Mouse (Mus musculus): ENCODE measurements at regions not wholly inside any gene's neighbourhood (a gene's known extent, or its start where the extent isn't known, plus 50 kb on each side); places are given as distances from the start of the nearest gene placed in this dataset.

DNA sequence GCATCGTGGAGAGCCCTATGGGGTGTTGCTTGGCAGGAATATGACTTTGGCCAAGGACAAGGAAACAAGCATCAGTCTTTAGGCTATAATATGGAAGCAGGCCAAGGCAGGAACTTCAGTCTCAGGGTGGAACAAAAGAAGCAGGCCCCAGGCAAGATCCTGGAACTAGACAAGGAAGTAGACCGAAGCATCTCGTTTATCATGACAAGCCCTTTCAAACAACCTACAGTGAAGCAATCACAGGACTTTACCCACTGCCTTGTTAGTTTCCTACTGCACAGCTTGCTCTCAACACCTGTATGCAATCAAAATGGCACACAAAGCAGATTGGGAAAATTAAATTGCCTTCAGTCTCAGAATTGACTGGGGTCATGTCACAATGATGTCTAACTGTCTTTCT is 163.2 kb upstream of the Gulp1 start:
- DNase-seq (ENCODE audit: low spot score) = no peak

DNA sequence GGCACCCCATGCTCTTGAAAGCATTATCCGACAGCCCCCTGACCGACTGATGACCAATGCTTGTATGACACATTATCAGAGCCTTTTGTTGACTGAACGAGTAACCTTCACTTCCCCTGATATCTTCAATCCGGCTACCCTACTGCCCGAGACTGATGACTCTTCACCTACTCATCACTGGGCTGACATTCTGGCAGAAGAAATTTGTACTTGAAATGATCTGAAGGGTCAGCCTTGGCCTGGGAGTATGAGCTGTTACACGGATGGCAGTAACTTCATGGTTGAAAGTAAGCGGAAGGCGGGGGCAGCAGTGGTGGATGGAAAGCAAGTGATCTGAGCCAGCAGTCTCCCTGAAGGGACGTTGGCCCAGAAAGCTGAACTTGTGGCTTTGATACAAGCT is 159.2 kb upstream of the Gulp1 start:
- DNase-seq (ENCODE audit: low spot score) = no peak

DNA sequence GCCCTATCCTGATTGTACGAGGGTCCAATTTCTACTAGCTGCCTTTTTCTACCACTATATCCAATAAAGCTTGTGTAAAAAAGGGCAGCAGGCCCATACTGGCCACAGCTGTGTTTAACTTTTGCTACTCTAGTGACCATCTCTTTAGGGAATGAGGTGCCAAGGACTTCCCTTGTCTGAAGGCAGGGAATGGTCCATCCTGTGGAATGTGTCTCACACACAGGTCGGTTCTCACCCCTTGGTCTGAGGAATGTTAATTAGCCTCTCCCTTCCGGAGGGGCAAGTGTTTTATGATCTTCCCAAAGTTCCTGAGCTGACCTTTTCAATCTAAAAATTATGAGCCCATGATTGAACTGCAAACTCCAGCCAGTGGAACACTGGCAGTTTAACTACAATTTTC is 155.8 kb upstream of the Gulp1 start:
- no peak for DNase-seq (ENCODE audit: low spot score)

DNA sequence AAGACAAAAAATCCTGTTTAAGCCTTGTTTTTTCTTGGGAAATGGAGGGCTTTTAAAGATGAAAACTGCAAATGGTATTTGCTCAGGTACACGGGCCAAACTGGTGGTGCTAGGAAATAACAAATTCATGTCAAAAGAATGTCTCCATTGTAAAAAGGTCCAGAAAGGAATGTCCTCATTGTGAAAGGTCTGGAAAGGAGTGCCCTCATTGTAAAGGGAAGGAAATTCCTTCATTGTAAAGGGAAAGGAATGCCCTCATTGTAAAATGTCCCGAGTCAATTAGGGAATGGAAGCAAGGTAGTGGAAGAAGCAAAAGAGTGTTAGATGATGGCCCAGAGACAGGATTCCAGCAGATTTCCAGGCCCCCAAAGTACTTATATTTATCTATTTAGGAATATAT is 153.2 kb upstream of the Gulp1 start:
- no peak for DNase-seq (ENCODE audit: low spot score)

DNA sequence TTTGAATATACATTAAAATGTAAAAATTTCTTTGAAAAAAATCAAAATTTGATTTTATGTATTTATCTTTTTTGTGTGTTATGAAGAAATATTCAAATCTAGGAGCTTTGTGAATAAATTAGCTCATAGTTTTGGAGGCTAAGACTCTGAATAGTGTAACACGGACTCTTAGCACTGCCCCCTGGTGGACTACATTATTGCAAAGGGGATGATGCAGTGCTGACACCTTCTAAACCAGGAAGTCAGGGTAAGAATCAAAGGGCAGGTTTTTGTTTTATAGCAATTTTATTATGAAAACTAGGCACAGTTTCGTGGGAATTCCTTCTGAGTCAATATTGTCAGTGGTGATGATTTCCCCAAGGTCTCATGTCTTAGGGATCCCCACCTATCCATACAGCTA is 113.5 kb upstream of the Gulp1 start:
- peak; percentile 18 for DNase-seq (ENCODE audit: low spot score)
